Mouse (Mus musculus): ENCODE measurements around the gene Usp32.

Usp32 gene

DNA sequence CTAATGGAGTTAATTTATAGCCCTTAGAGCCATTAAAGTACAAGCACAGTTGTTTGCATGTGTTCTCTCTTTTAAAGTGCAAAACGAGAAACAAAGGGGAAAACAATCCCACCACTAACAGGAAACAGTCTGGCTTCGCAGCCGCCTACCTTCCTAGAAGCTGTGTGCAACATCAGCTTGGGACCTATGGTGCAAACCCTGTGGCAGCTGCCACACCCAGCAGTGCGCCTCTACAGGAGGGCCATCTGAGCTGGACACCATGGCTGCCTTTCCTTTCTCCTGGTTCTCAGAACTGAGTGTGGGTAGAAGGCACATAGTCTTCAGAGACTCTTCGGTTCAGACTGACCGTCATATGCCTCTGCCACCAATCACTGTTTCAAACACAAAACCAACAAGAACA lies 154.5 kb downstream of the Usp32 start:
- TF ChIP-seq CTCF (conservative IDR thresholded peaks at IDR 0.05; ENCODE audit: low read length), result no peak
- no peak for TF ChIP-seq NANOG (IDR thresholded peaks at IDR 0.05; ENCODE audit: borderline replicate concordance, low read length)
- no peak for TF ChIP-seq POU5F1 (IDR thresholded peaks at IDR 0.05; ENCODE audit: borderline replicate concordance, low read length)
- Histone ChIP-seq H3K9me3 (ENCODE audit: low read length) (no peaks in the 10 kb centered on the region), H3K27me3 (ENCODE audit: insufficient read depth, low read length) (no peaks in the 10 kb centered on the region), H3K4me1 (replicated peaks; ENCODE audit: low read depth, low read length) (peaks cover 19% of the 10 kb centered on the region), H3K36me3 (ENCODE audit: insufficient read depth, low read length) (peaks cover 15% of the 10 kb centered on the region), H3K4me3 (replicated peaks; ENCODE audit: low read length) (no peak overlapping the region)

DNA sequence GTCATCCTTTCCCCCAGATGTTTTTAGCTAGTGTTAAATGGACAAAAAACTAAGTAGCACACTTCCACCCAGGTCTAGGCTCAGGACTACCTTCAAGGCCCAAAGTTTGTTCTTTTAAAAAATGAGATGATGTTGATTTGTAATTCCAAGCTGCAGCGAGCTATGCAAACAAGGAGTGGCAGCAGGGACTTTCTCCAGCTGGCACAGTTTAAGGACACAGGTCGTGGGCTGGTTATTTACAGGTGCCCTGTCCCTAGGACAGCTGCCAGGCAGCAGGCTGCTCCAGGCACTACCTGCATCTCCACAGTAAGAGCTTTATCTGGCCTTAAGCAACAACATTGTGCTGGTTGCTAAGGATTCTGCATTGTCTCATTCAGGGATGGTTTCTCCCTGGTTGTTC lies 159.3 kb downstream of the Usp32 start:
- Histone ChIP-seq H3K4me3 (replicated peaks; ENCODE audit: low read length) (no peak overlapping the region), H3K36me3 (ENCODE audit: insufficient read depth, low read length) (no peaks in the 10 kb centered on the region), H3K4me1 (replicated peaks; ENCODE audit: low read depth, low read length) (peaks cover 11% of the 10 kb centered on the region), H3K27me3 (ENCODE audit: insufficient read depth, low read length) (no peaks in the 10 kb centered on the region), H3K9me3 (ENCODE audit: low read length) (no peaks in the 10 kb centered on the region)
- TF ChIP-seq NANOG (IDR thresholded peaks at IDR 0.05; ENCODE audit: borderline replicate concordance, low read length) (no peak), POU5F1 (IDR thresholded peaks at IDR 0.05; ENCODE audit: borderline replicate concordance, low read length) (no peak), CTCF (conservative IDR thresholded peaks at IDR 0.05; ENCODE audit: low read length) (no peak)

DNA sequence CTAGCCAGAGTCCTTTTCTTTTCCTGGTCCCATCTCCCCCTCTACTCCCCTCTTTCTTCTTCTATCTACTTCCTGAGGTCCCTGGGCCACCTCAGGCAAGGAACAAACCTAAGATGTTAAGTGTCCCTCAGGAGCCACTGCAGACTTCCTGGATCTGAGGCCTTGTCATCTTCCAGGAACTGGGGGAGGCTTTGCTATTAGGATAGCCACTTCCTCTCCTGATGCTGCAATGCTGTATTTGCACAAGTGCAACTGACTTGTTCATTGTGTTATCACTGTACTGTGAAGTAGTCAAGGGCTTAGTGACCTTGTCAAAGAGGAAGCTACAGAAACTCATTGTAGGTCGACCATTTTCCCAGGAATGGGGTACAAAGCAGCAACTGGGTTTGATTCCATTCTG lies 160.6 kb downstream of the Usp32 start:
- Histone ChIP-seq H3K27me3 (ENCODE audit: insufficient read depth, low read length) (0 out of 2 replicates have a peak, but pooled peaks cover 1% of the 10 kb centered on the region), H3K4me3 (replicated peaks; ENCODE audit: low read length) (no peak overlapping the region), H3K9me3 (ENCODE audit: low read length) (no peaks in the 10 kb centered on the region), H3K36me3 (ENCODE audit: insufficient read depth, low read length) (no peaks in the 10 kb centered on the region), H3K4me1 (replicated peaks; ENCODE audit: low read depth, low read length) (peaks cover under 1% of the 10 kb centered on the region; the same call in 1 of the 2 replicates)
- TF ChIP-seq CTCF (conservative IDR thresholded peaks at IDR 0.05; ENCODE audit: low read length) (no peak), POU5F1 (IDR thresholded peaks at IDR 0.05; ENCODE audit: borderline replicate concordance, low read length) (no peak), NANOG (IDR thresholded peaks at IDR 0.05; ENCODE audit: borderline replicate concordance, low read length) (no peak)

DNA sequence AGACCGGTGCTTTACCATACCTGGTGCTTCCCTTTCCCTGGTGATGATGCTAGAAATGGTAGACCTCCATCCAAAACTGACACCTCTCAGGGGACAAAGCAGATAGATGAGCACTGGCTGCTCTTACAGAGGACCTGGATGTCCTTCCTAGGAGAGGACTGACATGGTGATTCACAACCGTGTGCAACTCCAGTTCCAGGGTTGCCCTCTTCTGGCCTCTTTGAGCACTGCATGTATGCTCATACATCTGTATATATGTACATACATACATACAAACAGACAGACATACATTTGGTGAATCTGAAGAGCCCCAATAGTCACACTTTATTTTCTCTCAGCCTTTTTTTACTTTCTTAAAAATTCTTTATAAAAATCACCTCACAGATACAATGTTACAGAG lies 161.8 kb downstream of the Usp32 start:
- TF ChIP-seq CTCF (conservative IDR thresholded peaks at IDR 0.05; ENCODE audit: low read length) (peak; percentile 69), NANOG (IDR thresholded peaks at IDR 0.05; ENCODE audit: borderline replicate concordance, low read length) (no peak)
- 0 out of 2 replicates have a peak, but pooled peaks cover 6% of the 10 kb centered on the region for H3K27me3 ChIP-seq (ENCODE audit: insufficient read depth, low read length)
- H3K9me3 ChIP-seq (ENCODE audit: low read length), result no peaks in the 10 kb centered on the region
- H3K4me3 ChIP-seq (replicated peaks; ENCODE audit: low read length), result no peak overlapping the region
- peaks cover 9% of the 10 kb centered on the region for H3K4me1 ChIP-seq (replicated peaks; ENCODE audit: low read depth, low read length)
- H3K36me3 ChIP-seq (ENCODE audit: insufficient read depth, low read length), result no peaks in the 10 kb centered on the region

DNA sequence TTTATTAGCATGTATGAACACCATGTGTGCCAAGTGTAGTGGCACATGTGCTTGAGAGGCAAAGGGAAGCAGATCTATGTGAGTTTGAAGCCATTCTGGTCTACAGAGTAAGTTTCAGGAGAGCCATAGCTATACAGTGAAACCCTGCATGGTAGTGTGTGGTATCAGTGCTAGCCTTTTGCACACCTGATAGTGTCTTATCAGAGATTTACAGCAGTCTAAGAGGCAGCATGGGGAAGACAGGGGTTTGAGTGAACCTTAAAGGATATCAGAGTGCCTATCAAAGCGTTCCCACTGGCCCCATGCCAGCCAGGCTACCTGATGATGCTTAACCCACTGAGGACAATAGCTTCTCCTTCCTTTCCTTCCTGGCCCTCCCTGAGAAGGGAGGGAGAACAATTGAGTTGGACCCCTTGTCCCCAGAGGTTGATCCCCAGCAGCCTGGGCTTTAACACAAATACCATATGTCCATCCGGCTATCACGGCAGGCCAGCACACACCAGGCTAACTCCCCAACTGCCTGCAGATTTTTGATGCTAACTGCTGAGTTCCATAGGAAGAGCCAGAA lies 162.5 kb downstream of the Usp32 start:
- H3K4me3 ChIP-seq (replicated peaks; ENCODE audit: low read length), result no peak overlapping the region
- H3K9me3 ChIP-seq (ENCODE audit: low read length), result no peaks in the 10 kb centered on the region
- H3K27me3 ChIP-seq (ENCODE audit: insufficient read depth, low read length), result 0 out of 2 replicates have a peak, but pooled peaks cover 6% of the 10 kb centered on the region
- H3K4me1 ChIP-seq (replicated peaks; ENCODE audit: low read depth, low read length), result peaks cover 9% of the 10 kb centered on the region
- H3K36me3 ChIP-seq (ENCODE audit: insufficient read depth, low read length), result no peaks in the 10 kb centered on the region
- TF ChIP-seq CTCF (conservative IDR thresholded peaks at IDR 0.05; ENCODE audit: low read length) (no peak), NANOG (IDR thresholded peaks at IDR 0.05; ENCODE audit: borderline replicate concordance, low read length) (no peak), POU5F1 (IDR thresholded peaks at IDR 0.05; ENCODE audit: borderline replicate concordance, low read length) (no peak)

DNA sequence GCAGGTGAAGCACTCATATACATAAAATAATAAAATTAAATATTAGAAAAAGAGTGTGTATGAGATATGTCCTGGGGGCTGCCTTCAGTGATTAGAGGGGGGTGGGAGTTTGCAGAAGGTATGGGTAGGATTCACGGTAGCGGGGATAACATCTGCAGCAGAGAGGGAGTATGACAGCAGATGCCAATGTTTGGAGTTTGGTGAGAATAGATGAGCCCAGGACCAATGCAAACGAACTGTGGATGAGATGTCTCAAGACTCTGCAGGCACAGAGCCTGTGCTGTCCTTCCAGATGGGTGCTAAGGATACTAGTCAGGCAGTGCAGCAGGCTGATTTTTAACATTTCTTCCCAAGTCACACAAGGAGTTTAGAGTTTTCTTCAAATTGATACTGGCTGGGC lies 163.3 kb downstream of the Usp32 start:
- H3K27me3 ChIP-seq (ENCODE audit: insufficient read depth, low read length), result 0 out of 2 replicates have a peak, but pooled peaks cover 6% of the 10 kb centered on the region
- no peaks in the 10 kb centered on the region for H3K9me3 ChIP-seq (ENCODE audit: low read length)
- no peaks in the 10 kb centered on the region for H3K36me3 ChIP-seq (ENCODE audit: insufficient read depth, low read length)
- peaks cover 9% of the 10 kb centered on the region for H3K4me1 ChIP-seq (replicated peaks; ENCODE audit: low read depth, low read length)
- H3K4me3 ChIP-seq (replicated peaks; ENCODE audit: low read length), result no peak overlapping the region
- TF ChIP-seq POU5F1 (IDR thresholded peaks at IDR 0.05; ENCODE audit: borderline replicate concordance, low read length) (no peak), CTCF (conservative IDR thresholded peaks at IDR 0.05; ENCODE audit: low read length) (no peak), NANOG (IDR thresholded peaks at IDR 0.05; ENCODE audit: borderline replicate concordance, low read length) (no peak)

DNA sequence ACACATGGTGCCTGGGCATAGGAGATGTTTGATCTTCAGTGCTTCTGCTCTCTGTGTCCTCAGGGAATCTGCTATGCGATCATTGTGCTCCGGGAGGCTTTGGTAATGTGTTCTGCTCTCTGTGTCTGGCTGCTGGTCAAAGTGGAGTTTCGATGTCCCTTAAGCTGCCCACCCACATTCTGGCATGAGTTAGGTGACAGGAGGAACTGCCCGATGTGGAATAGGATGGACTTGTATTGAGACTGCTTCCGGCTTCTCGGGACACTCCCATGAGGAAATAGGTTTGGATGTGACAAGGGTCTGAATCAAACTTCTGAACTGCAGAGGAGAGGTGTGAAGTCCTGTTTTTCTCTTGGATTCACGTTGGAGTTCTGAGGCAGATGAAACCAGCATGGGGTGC lies 165.4 kb downstream of the Usp32 start:
- Histone ChIP-seq H3K27me3 (ENCODE audit: insufficient read depth, low read length) (0 out of 2 replicates have a peak, but pooled peaks cover 6% of the 10 kb centered on the region), H3K36me3 (ENCODE audit: insufficient read depth, low read length) (no peaks in the 10 kb centered on the region), H3K9me3 (ENCODE audit: low read length) (no peaks in the 10 kb centered on the region), H3K4me1 (replicated peaks; ENCODE audit: low read depth, low read length) (peaks cover 9% of the 10 kb centered on the region), H3K4me3 (replicated peaks; ENCODE audit: low read length) (no peak overlapping the region)
- TF ChIP-seq NANOG (IDR thresholded peaks at IDR 0.05; ENCODE audit: borderline replicate concordance, low read length) (no peak), CTCF (conservative IDR thresholded peaks at IDR 0.05; ENCODE audit: low read length) (no peak), POU5F1 (IDR thresholded peaks at IDR 0.05; ENCODE audit: borderline replicate concordance, low read length) (no peak)

DNA sequence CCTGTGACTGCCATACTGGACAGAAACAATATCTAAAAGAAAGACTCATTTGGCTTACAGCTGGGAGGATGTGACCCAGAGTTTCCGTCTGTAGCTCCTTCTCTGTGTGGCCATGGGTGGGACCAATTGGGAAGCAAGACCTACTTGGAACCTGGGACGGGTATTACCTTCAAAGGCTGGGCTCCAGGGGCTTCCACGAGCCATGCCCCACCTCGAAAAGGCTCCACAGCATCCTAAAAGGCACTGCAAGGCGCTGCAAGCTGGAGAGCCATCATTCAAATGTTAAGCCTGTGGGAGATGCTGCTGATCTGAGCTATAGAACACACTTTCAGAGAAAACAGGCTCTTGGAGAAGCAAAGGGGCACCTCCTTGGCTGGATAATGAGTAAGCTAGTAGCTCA lies 166.3 kb downstream of the Usp32 start:
- Histone ChIP-seq H3K27me3 (ENCODE audit: insufficient read depth, low read length) (0 out of 2 replicates have a peak, but pooled peaks cover 6% of the 10 kb centered on the region), H3K4me3 (replicated peaks; ENCODE audit: low read length) (no peak overlapping the region), H3K36me3 (ENCODE audit: insufficient read depth, low read length) (no peaks in the 10 kb centered on the region), H3K9me3 (ENCODE audit: low read length) (no peaks in the 10 kb centered on the region), H3K4me1 (replicated peaks; ENCODE audit: low read depth, low read length) (peaks cover 16% of the 10 kb centered on the region)
- TF ChIP-seq NANOG (IDR thresholded peaks at IDR 0.05; ENCODE audit: borderline replicate concordance, low read length), result no peak
- TF ChIP-seq CTCF (conservative IDR thresholded peaks at IDR 0.05; ENCODE audit: low read length), result no peak

DNA sequence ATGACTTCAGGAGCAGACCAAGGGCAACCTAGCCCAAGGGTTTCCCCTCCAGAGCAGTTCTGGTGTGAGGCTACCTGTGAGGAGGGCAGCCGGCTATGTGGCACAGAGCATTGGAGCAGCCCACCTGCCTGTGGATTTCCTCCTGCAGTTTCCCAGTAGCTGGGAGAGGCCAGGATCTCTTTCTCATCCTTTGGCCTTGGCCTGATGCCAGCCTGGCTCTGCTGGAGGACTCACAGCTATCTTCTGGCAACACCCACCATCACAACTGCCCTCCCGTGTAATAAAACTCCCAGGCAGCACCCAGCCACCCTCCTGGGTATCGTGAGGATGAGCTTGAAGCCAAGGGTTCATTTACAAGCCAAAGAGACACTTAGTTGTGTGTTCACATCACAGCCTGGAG lies 167.9 kb downstream of the Usp32 start:
- no peak overlapping the region for H3K4me3 ChIP-seq (replicated peaks; ENCODE audit: low read length)
- no peaks in the 10 kb centered on the region for H3K9me3 ChIP-seq (ENCODE audit: low read length)
- H3K27me3 ChIP-seq (ENCODE audit: insufficient read depth, low read length), result 0 out of 2 replicates have a peak, but pooled peaks cover 6% of the 10 kb centered on the region
- TF ChIP-seq CTCF (conservative IDR thresholded peaks at IDR 0.05; ENCODE audit: low read length) (no peak), NANOG (IDR thresholded peaks at IDR 0.05; ENCODE audit: borderline replicate concordance, low read length) (no peak), POU5F1 (IDR thresholded peaks at IDR 0.05; ENCODE audit: borderline replicate concordance, low read length) (no peak)
- H3K36me3 ChIP-seq (ENCODE audit: insufficient read depth, low read length), result no peaks in the 10 kb centered on the region
- peaks cover 26% of the 10 kb centered on the region for H3K4me1 ChIP-seq (replicated peaks; ENCODE audit: low read depth, low read length)

All from E14TG2a.4 (cell line).